Mouse (Mus musculus): ENCODE results near the gene Snx14. TPM values are rescaled to one million over a fixed set of nuclear protein-coding genes. Genes with fewer than 3 reads are reported as not detected.

Snx14 gene
- polyA plus RNA-seq (2012; rRNA removed) = 27.5 and 29.8 TPM in 2 replicates

GRCm38 (mm10) chr9:88438555-88439237 lies at the start of gene Snx14:
TSS of gene Snx14 (minus strand) at chr9:88438958.

GRCm38 (mm10) chr9:88482230-88482828 lies 43.6 kb upstream of the Snx14 start, which contains the start of gene Syncrip:
TSS of gene Syncrip (minus strand) at chr9:88482574.

DNA sequence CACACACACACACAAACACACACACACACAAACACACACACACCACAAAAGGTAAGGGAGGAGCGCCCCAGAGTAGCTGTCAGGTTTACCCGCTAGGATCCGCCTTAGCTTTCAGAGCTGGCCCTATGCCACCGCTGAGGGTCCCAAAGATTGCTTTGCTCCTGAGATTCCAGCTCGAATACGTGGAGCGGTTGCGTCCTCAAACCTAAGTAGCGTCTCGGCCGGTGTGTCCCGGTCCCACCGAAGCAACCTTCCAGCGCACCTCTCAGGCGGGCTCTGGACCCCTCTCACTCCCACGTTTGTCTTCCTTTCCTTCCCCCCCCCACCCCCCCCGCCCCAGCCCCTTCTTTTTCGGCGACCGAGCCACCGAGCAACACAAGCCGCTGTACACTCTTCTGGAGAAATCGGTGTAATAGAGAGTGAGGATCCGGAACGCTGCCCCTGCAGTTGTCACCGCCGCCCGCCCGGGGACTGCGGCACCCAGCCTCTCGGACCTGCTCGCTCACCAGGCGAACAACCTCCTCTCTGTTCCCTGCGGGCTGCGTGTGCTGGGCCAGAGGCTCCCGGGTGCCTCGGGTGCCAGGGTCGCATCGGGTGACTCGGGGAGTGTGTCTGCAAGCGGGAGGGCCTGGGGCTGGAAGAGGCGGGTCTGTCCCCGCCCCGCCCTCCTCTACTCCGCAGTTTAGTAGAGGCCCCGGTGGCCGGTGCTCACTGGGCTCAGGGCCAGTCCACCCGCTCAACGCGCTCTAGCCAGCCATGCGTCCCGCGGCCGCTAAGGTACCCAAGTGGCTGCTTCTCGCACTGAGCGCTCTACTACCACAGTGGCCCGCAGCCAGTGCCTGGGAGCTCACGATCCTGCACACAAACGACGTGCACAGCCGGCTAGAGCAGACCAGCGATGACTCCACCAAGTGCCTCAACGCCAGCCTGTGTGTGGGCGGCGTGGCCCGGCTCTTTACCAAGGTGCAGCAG lies 111.5 kb downstream of the Snx14 start, which contains the start of gene Nt5e:
Nt5e (plus strand) TSS at position 268 of the 972 bp plus-strand sequence.

Other genes with a start within 250 kb of the Snx14 start
- 0.62 and 1.3 TPM in 2 replicates for gene Nt5e, start 111.8 kb downstream of the Snx14 start, polyA plus RNA-seq (2012; rRNA removed)
- gene Gm20537, start 17.7 kb upstream of the Snx14 start, polyA plus RNA-seq (2012; rRNA removed) = 2.1 and 6.3 TPM in 2 replicates
- 91.8 and 110 TPM in 2 replicates for gene Syncrip, start 43.6 kb upstream of the Snx14 start, polyA plus RNA-seq (2012; rRNA removed)
- 9.9 and 10.8 TPM in 2 replicates for gene Zfp949, start 109.1 kb upstream of the Snx14 start, polyA plus RNA-seq (2012; rRNA removed)
- gene Trim43a, start 141.9 kb upstream of the Snx14 start, polyA plus RNA-seq (2012; rRNA removed) = 0.04 TPM in 1 of 2 replicates, not detected in the other